Mouse (Mus musculus) testis, adult 2 months (tissue): ENCODE results near the gene Rpl7l1.

Experiments used
- CTCF ChIP-seq: fragments of 200-500 bp; IDR thresholded peaks from 2 replicates; pipeline ENCODE4 v1.5.1; 2012; ENCODE audit warnings: low read depth, mild to moderate bottlenecking, inconsistent platforms, low read length, moderate library complexity; ENCODE audit not compliant: control insufficient read depth, insufficient read depth, insufficient replicate concordance
- POLR2A ChIP-seq: fragments of 200-500 bp; IDR thresholded peaks from 2 replicates; pipeline ENCODE4 v1.6.1; 2012; ENCODE audit warnings: low read depth, mild to moderate bottlenecking, inconsistent platforms, low read length, moderate library complexity; ENCODE audit not compliant: control insufficient read depth

GRCm38 (mm10) chr17:46817734-46818158 lies 35.3 kb upstream of the Rpl7l1 start:
- TF ChIP-seq CTCF (no peak), POLR2A (no peak)
